In genomic region chr10:95254453-95255001, GRCm38 (mm10) we compare ENCODE assay signal across 8 mouse cellular contexts.
A peak's percentile ranks its signal among the peaks of the same experiment; 100 is the strongest.
DNase-seq lines count a peak whose midpoint lies in the region; ATAC-seq lines count a peak whose summit lies in the region.

No protein-coding gene starts in this region.

- no peak for ATAC-seq in heart, embryonic 12.5 days (ENCODE audit: insufficient number of reproducible peaks, low FRiP score)
- ATAC-seq in neural tube, embryonic 14.5 days (ENCODE audit: low read depth), result peak; percentile 11; the same call in 1 of the 2 replicates
- ATAC-seq in megakaryocyte, adult 5-6 weeks (ENCODE audit: poor library complexity, severe bottlenecking), result no peak

- WGBS in heart, embryonic 12.5 days, result 41% methylated on average over 13 of the region's 13 CpGs
- WGBS in neural tube, embryonic 14.5 days, result 22% methylated on average over 13 of the region's 13 CpGs

- no peaks in the 10 kb centered on the region for H3K36me3 ChIP-seq in heart, embryonic 12.5 days
- no peaks in the 10 kb centered on the region for H3K36me3 ChIP-seq in neural tube, embryonic 14.5 days (ENCODE audit: control insufficient read depth, insufficient read depth, low read length)

- H3K9me3 ChIP-seq in heart, embryonic 12.5 days (replicated peaks), result no peaks in the 10 kb centered on the region
- no peaks in the 10 kb centered on the region for H3K9me3 ChIP-seq in neural tube, embryonic 14.5 days (ENCODE audit: control insufficient read depth, low read length)

- peak; percentile 74 for DNase-seq in ovary, adult 18-20 months (ENCODE audit: low spot score)
- no peak for DNase-seq in ovary, postnatal 14 days (ENCODE audit: low spot score)
- peak; percentile 81 to 92 for DNase-seq in cerebellum, postnatal 10 days
- peak; percentile 65 to 66 for DNase-seq in layer of hippocampus, postnatal 10 days (ENCODE audit: low spot score in 2 of 2)
- no peak for DNase-seq in thymus, postnatal 36 days

- H3K4me2 ChIP-seq in heart, embryonic 12.5 days, result peak overlapping the region; percentile 32
- H3K4me2 ChIP-seq in neural tube, embryonic 14.5 days (ENCODE audit: low read depth, low read length), result peak overlapping the region; percentile 12; the same call in 1 of the 2 replicates

- H3K27ac ChIP-seq in heart, embryonic 12.5 days (ENCODE audit: poor library complexity, severe bottlenecking), result no peak overlapping the region
- H3K27ac ChIP-seq in neural tube, embryonic 14.5 days (ENCODE audit: low read depth, low read length), result no peak overlapping the region

- no peak overlapping the region for H3K4me3 ChIP-seq in heart, embryonic 12.5 days
- no peak overlapping the region for H3K4me3 ChIP-seq in neural tube, embryonic 14.5 days (ENCODE audit: low read depth, low read length)

- peaks cover 17% of the 10 kb centered on the region for H3K4me1 ChIP-seq in heart, embryonic 12.5 days (replicated peaks)
- H3K4me1 ChIP-seq in neural tube, embryonic 14.5 days (ENCODE audit: control insufficient read depth, insufficient read depth, low read length), result peaks cover 10% of the 10 kb centered on the region; the same call in 1 of the 2 replicates

- no peaks in the 10 kb centered on the region for H3K27me3 ChIP-seq in heart, embryonic 12.5 days (replicated peaks)
- H3K27me3 ChIP-seq in neural tube, embryonic 14.5 days (ENCODE audit: control insufficient read depth, insufficient read depth, low read length), result no peaks in the 10 kb centered on the region

- no peak overlapping the region for H3K9ac ChIP-seq in heart, embryonic 12.5 days
- 0 out of 2 replicates have a peak overlapping the region, but pooled peaks have one; percentile 18 for H3K9ac ChIP-seq in neural tube, embryonic 14.5 days (replicated peaks; ENCODE audit: low read depth, low read length)

Comparison
In these comparisons a context has a peak if more than half of its experiments do, and no peak if none do; other contexts are left out.
1. DNase-seq: peak in ovary, adult 18-20 months (single experiment), cerebellum, postnatal 10 days (2 of 2) and layer of hippocampus, postnatal 10 days (2 of 2); none in ovary, postnatal 14 days (single experiment) and thymus, postnatal 36 days (0 of 2).